Mouse (Mus musculus) heart, adult 11 months (tissue): ENCODE results near the gene Gpr88.

ENCODE experiments used
- DNase-seq: peaks from one replicate; pipeline ENCODE4 v3.0.0; 2022

Gpr88 gene

DNA sequence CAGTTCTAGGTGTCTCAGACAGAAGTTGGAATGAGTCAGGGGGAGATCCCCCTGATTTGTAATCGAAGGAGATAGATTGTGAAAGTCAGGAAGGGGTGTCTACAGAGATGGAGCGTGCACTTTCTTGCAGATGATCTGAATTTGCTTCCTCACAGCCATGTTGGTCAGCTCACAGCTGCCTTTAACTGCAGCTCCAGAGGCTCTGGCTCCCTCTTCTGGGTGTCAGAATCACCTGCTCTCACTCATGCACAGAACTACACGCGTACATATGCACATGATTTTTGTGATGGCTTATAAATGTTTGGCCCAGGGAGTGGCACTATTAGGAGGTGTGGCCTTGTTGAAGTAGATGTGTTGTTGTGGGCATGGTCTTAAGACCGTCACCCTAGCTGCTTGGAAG is 15.8 kb downstream of the Gpr88 start:
- peak; percentile 55 for DNase-seq

DNA sequence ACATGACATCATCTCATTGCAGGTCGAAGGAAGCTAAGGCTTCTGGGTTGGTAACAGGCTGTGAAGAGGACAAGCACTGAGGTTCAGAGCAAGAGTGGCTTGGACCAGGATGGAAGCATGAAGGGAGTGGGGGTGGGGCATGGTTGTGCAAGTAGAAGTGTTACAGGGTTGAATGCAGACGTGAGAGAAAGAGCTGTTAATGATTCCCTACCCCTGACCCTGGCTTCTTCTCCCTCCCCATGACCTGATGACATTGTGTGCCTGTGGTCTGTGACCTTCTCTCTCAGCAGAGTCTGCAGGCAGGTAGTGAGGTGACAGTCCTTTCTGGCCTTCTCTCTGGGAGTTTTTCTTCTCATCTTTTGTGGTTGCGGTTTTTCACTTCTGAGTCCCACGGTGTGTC is 16.4 kb downstream of the Gpr88 start:
- DNase-seq, result peak; percentile 71

DNA sequence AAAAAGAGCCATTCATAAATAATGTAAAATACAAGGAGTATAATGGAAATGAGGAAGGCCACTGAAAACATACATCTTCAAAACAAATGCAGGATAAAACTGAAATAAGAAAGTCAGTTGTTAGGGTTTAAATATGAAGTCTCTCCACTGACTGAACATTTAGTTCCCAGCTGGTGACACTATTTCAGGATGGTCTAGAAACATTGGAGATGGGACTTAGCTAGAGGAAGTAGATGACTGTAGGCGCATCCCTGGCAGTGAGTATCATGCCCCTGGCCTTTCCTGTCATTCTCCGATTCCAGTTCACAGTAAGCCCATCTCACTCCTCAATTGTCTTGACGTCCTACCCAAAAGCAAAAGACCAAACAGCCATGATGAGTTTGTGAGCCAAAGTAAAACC is 19.8 kb downstream of the Gpr88 start:
- DNase-seq, result peak; percentile 37

DNA sequence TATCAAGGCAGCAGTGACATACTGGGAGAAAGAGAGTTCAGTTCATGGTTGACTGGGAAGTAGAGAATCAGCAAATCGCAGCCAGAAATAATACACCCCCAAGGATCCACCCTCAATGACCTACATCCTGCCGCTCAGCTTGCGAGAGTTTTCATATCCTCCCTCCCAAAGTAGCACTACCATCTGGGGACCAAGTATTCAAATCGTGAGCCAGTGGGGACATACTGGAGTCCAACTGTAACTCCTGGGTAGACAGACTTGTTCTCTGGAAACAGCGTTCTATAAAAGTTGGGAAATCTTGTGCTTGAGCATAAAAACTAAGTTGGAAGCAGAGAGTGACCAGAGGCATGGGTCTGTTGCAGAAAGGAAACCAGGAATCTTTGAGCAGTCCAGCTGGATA is 20.5 kb downstream of the Gpr88 start:
- DNase-seq, result peak; percentile 40

DNA sequence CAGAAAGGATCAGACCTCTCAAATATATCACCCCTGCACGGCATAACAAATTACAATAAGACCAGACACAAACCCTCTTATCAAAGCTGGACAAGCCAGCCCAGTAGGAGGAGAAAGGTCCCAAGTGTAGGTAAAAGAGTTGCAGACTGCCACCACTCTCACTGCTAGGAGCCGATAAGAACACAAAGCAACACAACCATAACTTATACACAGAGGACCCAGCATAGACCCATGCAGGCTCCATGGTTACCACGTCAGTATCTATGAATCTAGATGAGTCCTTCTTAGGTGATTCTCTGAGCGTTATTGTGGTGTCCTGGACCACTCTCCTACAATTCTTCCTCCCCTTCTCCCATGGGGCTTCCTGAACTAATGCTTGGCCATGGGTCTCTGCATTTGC is 24.0 kb downstream of the Gpr88 start:
- peak; percentile 66 for DNase-seq

DNA sequence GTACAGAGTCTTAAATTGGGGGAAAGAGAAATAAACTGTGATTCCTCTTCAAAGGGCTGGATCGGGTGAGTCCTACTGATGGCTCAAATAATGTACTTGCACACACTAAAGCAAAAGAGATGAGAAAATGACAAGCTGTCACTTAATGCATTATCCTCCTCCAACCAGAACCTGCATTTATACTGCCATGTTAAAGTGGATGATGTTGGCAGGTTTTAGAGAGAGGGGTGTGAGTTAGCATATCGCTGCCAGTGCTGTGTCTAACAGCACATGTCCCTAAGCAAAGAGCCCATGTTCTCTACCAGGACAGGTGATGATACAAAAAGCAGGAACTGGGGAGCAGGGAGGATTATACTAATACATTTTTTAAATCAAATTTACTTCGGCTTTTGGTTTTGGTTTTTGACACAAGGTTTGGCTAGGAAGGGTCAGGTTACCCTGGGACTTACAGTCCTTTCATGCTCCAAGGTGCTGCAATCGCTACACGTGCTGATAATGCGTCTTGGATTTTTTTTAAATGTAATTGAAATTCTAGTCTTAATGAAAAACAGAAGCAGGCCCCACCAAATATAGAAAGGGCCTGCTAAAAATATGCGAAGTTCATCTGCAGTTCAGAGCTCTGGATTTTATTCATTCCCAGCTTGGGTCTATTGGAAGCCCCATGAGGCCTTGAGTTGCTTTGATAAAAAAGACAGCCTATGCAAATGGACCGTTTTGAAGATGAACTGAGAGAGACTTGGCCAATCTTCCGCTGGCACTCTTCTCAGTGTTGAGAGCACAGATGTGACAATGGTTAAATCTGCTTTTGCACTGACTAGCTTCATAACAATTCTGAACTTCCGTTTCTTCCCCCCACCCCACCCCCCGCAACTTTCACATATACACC is 24.7 kb downstream of the Gpr88 start:
- DNase-seq, result peak; percentile 87

DNA sequence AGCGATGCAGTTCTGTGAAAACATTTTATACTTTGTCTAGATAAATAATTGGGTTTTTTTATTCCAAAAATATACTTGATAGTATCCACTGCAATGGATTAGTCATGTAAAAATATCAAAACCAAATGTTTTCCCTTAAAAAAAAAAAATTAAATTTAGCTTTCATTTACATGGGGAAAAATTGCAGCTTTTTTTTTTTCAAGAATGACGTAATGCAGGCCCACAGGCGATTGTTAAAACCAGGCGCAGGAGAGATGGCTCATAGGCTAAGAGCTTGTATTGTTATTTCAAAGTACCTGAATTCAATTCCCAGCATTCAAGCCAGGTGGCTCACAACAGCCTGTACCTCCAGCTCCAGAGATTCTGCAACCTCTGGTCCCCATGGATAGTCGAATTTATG is 25.9 kb downstream of the Gpr88 start:
- peak; percentile 31 for DNase-seq

DNA sequence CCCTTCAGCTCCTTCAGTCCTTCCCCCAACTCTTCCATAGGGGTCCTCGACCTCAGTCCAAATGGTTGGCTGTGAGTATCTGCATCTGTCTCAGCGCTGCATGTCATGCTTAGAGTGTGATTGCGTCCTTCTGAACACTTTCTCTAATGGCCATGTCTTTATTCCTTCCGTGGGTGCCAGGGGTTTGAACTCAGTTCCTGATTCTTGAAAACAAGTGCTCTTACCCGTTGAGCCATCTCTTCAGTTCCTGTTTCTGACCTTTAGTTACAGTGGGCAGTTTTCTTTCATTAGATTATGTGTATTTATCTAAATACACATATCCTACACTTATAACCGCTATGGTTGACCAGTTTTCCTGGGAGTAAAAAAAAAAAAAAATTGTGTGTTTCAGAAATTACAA is 26.4 kb downstream of the Gpr88 start:
- DNase-seq, result peak; percentile 7

DNA sequence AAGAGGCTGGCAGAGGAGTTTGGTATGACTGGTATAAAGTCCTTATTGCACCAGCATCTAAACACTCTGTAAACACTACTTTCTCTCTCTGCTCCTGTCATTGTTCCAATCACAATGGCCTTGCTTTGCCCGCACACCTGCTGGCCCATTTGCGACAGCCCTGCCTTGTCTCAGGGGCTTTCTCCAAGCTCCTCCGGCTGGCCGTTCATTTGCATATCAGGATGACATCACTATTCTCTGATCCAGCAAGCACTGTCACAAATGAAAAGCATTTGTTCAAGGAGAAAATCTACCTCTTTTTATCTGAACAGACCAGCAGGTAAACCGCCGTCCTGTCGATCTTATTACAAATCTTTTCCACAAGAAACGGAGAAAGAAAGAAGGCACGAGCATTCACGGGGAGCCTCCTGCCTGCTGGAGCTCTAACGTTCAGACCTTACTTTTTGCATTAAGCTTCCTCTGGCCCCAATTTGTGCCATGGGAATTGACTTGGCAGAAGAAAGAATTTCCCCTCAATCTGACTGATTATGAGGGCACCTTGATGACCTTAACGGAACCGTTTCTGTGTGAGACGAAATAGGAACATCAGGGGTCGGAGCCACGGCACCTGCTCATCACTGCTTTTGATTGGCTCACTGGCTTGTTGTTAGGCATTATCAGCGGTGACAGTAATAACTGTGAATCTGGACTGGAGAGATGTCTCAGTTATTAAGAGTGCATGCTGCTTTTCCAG is 30.6 kb downstream of the Gpr88 start:
- DNase-seq, result peak; percentile 92

DNA sequence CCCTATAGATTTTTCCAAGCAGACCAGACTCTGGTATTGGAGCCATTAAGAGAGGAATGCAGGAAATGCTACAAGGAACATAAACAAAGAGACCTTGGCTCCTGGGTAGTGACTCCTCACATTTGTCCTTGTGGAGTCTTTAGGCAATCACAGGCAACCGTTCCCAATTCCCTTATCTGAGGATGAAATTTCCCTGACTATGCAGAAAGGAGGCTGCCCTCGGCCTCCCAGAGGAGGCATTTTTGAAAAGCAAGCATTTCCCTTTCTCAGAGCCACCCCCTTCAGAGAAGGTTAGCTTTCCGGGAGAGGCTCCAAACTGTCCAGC is 31.7 kb downstream of the Gpr88 start:
- DNase-seq, result peak; percentile 93

DNA sequence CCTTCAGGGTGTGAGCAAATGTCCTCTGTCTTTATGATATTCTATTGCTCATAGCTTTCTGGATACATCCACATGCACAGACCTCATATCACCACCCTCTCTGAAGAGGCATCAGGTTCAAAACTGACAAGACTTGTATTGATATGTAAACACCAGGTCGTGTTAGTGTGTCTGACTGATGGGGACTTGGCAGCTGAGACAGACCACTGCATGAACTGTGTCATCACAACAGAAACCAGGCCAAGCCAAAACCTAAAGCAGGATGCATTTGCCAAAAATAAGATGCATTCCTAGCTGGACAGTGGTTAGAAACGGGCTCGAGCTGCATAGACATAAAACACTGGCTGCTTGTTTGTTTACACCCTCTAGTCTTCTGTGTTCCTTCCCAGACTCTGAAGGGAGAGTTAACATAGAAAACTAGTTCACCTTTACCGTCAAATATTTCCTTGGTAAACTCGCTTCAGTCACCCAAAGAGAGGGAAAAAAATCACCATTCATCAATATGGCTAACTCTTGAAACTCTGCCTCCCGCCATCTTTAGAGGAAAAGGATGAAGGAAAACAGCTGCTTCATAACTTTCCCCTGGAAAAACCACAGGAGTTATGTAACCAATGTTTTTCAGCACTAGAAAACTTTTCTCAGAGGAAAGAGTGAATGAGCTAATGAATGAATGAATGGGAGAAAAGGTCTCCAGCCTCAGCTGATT is 32.2 kb downstream of the Gpr88 start:
- DNase-seq, result peak; percentile 89

DNA sequence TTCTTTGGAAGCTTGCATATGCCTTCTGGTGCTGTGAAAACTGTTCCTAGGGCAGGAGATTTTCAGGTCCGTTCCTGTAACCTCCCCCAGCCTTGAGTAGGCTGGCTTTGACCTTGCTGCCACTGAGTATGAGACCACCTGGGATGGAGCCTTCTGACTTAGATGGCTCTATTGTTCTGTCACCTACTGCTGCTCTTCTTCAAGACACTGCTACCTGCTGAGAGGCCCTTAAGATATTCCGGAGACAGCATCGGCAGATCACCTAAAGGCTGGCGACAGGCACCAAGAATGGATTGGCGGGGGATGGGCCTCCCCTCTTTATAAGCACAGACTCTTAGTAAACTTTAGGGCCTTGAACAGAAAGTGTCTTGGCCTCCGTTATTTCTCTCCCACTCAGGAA is 35.9 kb downstream of the Gpr88 start:
- DNase-seq, result peak; percentile 44

DNA sequence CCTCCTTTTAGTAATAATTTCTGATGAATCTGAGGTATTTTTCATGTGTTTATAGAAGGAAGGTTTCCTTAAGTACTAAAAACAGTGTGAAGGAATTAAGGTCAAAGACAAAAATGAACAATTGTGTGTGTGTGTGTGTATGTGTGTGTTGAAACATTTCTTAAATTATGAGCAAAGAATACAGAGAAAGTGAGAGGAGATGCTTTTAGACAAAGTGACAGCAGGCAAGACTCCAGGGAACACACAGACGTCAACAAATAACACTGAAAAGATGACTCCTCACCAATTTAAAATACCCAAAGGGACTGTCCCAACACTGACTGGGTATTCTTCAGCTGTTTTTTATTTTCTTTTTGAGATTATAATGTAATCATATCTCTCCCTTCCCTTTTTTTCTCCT is 37.0 kb downstream of the Gpr88 start:
- peak; percentile 62 for DNase-seq

DNA sequence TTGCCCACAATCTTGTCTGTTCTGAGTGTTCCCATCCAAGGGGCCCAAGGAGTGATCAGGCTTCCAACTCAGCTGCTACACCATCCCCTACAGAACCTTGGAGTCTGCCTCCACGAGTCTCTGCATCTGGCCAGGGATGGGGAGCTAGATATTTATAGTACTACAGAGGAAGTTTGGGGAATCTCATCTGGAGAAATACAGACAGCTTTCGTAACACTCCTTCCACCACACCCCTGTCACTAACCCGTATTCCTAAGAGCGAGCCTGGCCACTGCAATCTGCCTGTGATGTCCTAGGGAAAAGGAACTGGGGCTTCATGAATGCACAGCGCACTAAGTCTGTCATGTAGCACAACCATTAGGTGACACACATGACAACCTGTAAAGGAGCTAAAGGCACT is 41.7 kb downstream of the Gpr88 start:
- peak; percentile 95 for DNase-seq

DNA sequence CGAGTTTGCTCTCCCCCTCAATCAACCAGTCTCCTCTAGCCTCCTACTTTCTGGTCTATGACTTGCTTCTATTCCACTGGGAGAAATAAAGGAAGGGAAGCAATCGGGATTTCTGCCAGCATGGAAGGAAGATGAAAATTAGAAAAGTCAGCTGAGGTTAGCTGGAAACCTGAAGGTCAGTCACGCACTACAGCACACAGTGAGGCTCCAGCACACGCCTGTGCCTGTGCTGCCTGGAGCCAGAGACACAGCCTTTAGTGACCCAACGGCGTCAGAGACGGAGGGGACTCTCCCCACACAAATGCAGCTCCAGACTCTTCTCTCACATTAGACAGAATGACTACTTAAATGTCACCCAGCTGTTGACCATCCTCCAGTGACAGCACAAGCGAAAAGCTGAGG is 42.6 kb downstream of the Gpr88 start:
- DNase-seq, result peak; percentile 96

DNA sequence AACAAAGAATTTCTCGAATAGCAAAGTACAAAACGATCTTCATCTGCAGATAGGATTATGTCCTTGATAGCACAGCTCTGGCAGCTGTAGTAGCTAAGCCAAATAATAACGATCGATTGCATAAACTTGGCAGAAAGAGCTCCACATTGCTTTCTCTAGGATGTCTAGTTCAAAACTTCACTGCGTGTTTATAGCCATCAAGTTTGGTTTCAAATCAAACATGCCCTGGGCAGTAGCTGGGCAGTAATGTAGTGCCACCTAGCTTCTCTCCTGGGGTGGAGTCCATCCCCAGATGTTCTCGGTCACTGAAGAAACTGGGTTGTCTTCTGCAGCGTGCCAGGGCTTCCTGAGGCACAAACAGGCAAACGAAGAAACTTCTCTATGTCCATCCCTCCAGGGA is 44.1 kb downstream of the Gpr88 start:
- DNase-seq, result peak; percentile 88

DNA sequence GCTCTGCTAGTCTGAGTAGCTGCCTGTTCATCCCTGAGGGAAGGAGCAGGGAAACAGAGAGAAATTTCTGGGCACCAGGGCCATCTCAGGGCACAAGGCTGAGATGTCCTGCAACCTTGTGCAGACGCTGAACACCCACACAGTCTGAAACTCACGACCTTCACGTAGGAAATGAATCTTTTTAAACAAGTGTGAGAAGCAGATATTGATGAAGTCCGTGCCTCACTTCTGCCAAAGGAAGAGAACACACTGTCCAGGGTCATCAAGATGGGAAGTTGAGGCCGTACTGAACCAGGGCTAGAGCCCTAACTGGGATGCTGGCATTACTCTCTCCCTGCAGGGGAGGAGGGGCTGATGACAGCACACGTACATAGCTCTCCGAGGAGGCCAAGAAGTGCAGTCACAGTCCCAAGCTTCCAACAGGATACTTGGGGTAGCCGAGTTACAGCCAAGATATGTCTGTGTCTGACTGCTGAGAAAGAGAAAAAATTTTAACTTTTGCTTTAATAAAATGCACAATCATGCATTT is 46.9 kb downstream of the Gpr88 start:
- DNase-seq, result peak; percentile 96

DNA sequence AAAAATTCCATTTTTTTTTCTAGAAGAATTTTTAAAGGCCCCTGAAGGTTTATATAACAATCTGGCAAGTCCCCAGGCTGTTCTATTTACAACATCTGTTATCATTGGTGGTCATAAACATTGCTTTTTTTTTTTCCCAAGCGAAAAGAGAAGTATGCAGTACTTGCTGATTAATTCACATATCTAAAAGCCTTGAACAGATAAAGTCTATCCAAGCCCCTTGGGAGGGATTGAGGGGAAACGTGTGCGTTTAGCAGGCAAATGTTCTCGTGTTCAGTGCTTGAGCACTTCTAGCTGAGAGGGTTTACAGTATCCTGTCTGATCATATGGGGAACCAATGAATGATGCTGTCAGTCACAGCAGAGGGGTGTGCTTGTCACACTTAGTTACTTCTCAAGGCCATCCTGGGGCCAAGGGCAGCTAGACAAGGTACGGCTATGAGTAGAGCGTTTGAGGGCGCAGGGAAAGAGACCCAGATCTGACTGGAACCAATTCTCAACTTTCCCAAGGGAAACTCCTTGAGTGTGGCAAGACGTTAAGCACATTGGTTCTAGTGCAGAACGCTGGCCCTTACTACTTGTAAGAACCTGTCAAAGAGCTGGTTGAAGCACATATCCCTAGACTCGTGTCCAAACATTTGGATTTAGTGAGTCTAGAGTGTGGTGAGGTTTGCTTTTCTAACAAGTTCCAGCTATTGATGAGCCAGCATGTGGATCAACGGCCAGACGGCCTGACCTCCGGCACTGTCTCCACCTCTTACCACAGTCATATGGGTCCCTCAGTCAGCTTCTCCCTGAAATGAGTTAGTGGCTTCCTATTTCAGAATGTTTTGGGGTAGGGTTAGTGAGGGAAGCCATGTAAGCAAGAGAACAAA is 47.7 kb downstream of the Gpr88 start:
- peak; percentile 92 for DNase-seq

DNA sequence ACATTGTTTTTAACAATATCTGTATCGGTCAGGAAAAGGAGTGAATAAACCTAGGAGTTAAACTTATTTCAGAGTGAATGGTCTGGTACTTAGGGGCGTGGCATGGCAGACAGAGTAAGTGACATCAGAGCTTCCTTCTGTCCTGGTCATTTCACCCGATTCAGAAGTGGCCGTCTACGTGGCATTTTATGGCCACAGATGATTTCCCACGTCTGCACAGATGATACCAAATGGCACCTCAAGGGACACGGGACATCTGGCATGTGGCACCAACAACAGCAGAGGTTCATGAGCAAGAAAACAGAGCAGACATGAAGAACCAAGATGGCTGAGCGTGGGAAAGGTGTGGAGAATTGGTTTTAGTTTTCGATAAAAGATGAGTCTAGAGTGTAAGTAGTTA is 48.7 kb downstream of the Gpr88 start:
- peak; percentile 94 for DNase-seq

DNA sequence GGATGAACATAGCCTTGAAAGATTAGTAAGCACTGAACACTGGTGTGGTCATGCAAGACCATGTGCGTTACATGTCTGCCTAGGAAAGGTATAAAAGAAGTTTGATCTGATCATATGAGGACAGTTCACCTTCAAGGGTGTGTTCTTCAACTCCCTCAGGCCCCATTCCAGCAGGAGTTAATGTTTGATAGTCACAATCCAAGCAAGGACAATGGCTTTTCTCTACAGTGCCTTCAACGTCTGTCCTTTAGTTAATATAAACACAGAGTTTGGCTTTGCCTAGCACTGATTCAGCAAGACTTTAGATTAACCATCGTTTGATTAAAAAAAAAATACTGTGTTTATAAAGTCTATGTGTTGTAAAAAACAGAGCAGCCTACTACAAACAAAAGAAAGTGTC is 49.4 kb downstream of the Gpr88 start:
- no peak for DNase-seq

DNA sequence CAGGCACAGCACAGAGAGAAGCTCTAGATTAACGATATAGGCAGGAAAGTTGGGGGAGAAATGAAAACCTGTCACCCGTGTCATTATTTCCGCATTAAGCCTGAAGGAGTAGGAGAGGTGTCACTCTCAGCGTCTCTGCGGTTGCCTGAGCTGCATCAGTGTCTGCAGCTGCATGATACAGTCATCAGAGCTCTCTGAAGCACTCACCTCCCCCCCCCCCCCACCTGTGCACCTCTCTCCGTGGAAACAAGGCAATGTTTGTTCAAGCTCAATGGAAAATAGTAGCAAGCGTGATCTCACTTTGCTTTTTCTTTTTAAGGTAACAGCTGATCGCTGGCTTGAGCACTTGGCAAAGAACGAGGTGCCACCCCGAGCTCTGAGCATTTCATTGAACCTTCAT is 53.2 kb downstream of the Gpr88 start:
- DNase-seq, result peak; percentile 45
